Mouse (Mus musculus): Measurements from ENCODE around the gene Cenpu. TPM values are rescaled to one million over a fixed set of nuclear protein-coding genes. Genes with fewer than 3 reads are reported as not detected.
A peak's percentile ranks its signal among the peaks of the same experiment; 100 is the strongest.

Cenpu gene
- polyA plus RNA-seq, 1 experiment from 2014 or later = 26.7 TPM

- Histone ChIP-seq H3K4me3 (peak overlapping the region; percentile 93), H3K36me3 (no peaks in the 10 kb centered on the region)
Measured at GRCm38 (mm10) chr8:46615936-46616335, 64.1 kb downstream of the Cenpu start.

GRCm38 (mm10) chr8:46616879-46617689 is 65.3 kb downstream of the Cenpu start, which contains the start of the genes Primpol and Casp3:
Gene Primpol (minus strand): TSS chr8:46617212.
Gene Casp3 (plus strand): TSS chr8:46617291.
- H3K27ac ChIP-seq = peak within 1 kb of the TSS; percentile 96
- H3K4me3 ChIP-seq = peak within 1 kb of the TSS; percentile 93
- 1% methylated on average over 53 of the region's 54 CpGs for WGBS
- H3K36me3 ChIP-seq = no peaks in the 10 kb centered on the region; the same call in 1 of the 2 replicates
- H3K9me3 ChIP-seq = no peaks in the 10 kb centered on the region
- peak; percentile 99 for DNase-seq (ENCODE audit: low spot score)
- H3K27me3 ChIP-seq (ENCODE audit: insufficient read depth, poor library complexity, severe bottlenecking) = no peaks in the 10 kb centered on the region
- peaks cover 38% of the 10 kb centered on the region for H3K4me1 ChIP-seq (replicated peaks)

More at GRCm38 (mm10) chr8:46615936-46616335, 64.1 kb downstream of the Cenpu start:
- Histone ChIP-seq H3K4me1 (replicated peaks) (peaks cover 38% of the 10 kb centered on the region), H3K27ac (no peak overlapping the region), H3K9me3 (no peaks in the 10 kb centered on the region), H3K27me3 (ENCODE audit: insufficient read depth, poor library complexity, severe bottlenecking) (no peaks in the 10 kb centered on the region)
- no peak for DNase-seq (ENCODE audit: low spot score)
- 88% methylated on average over 8 of the region's 8 CpGs for WGBS

DNA sequence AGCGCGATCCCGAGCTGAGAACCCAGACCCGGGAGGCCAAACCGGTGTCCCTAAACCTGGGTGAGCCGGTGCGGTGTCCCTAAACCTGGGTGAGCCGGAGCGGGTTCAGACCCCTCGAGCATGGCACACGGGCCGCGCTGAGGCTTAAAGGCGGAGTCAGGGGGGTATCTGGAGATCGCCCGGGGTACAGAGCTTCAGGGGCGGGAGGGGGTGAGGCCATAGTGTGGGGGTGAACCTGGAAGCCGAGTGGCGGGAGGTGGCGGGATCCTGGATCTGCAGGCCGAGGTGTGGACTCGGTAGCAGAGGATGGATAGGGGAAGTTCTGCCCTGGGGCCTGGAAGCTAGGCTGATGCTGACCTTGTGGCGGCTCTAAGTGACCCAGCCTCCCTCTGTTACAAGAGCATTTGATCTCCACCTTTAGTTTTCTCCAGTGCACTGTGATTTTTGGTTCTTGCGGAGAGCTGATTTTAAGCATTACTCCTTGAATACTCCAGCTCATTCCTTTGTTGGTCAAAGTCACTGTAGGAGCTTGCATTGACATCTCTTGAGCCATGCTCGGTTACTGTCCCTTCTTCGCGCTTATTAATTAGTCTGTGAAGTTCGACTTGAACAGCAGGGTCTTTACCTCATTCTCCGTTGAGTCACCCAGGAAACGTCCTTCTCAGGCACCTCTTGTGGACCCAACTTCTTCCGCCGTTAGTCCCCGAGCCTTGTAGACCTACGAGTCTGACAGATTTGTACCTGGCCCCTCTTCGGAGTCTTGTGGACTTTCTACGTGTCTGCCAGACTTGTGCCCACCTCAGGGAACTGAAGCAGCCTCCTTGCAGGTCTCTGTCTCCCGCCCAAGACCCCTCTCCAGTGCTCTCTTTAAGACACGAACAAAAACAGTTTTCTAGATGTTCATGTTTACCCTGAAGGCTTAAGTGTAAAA is 66.1 kb downstream of the Cenpu start:
- peak overlapping the region; percentile 96 for H3K27ac ChIP-seq
- H3K4me3 ChIP-seq = peak overlapping the region; percentile 93
- peaks cover 38% of the 10 kb centered on the region for H3K4me1 ChIP-seq (replicated peaks)
- under 1% methylated on average over 38 of the region's 38 CpGs for WGBS
- no peaks in the 10 kb centered on the region for H3K9me3 ChIP-seq
- H3K27me3 ChIP-seq (ENCODE audit: insufficient read depth, poor library complexity, severe bottlenecking) = no peaks in the 10 kb centered on the region
- peaks cover 4% of the 10 kb centered on the region; the same call in 1 of the 2 replicates for H3K36me3 ChIP-seq
- peak; percentile 28 for DNase-seq (ENCODE audit: low spot score)

GRCm38 (mm10) chr8:46618639-46619320 is 67.0 kb downstream of the Cenpu start:
- no peak for DNase-seq (ENCODE audit: low spot score)
- peaks cover 32% of the 10 kb centered on the region for H3K4me1 ChIP-seq (replicated peaks)
- no peaks in the 10 kb centered on the region for H3K27me3 ChIP-seq (ENCODE audit: insufficient read depth, poor library complexity, severe bottlenecking)
- 1% methylated on average over 10 of the region's 10 CpGs for WGBS
- H3K36me3 ChIP-seq = peaks cover 6% of the 10 kb centered on the region; the same call in 1 of the 2 replicates
- H3K27ac ChIP-seq = peak overlapping the region; percentile 96
- H3K9me3 ChIP-seq = no peaks in the 10 kb centered on the region
- peak overlapping the region; percentile 93 for H3K4me3 ChIP-seq

GRCm38 (mm10) chr8:46622446-46623270 is 70.8 kb downstream of the Cenpu start:
- Histone ChIP-seq H3K4me1 (replicated peaks) (peaks cover 22% of the 10 kb centered on the region), H3K27me3 (ENCODE audit: insufficient read depth, poor library complexity, severe bottlenecking) (no peaks in the 10 kb centered on the region), H3K27ac (no peak overlapping the region), H3K4me3 (no peak overlapping the region), H3K9me3 (no peaks in the 10 kb centered on the region), H3K36me3 (peaks cover 19% of the 10 kb centered on the region; the same call in 1 of the 2 replicates)
- 91% methylated on average over 9 of the region's 9 CpGs for WGBS
- DNase-seq (ENCODE audit: low spot score) = no peak

GRCm38 (mm10) chr8:46625166-46625565 is 73.3 kb downstream of the Cenpu start:
- H3K27me3 ChIP-seq (ENCODE audit: insufficient read depth, poor library complexity, severe bottlenecking) = no peaks in the 10 kb centered on the region
- H3K36me3 ChIP-seq = peaks cover 35% of the 10 kb centered on the region
- WGBS = 73% methylated on average over 1 of the region's 1 CpGs
- DNase-seq (ENCODE audit: low spot score) = no peak
- no peak overlapping the region for H3K27ac ChIP-seq
- H3K4me3 ChIP-seq = no peak overlapping the region
- peaks cover 8% of the 10 kb centered on the region for H3K4me1 ChIP-seq (replicated peaks)
- H3K9me3 ChIP-seq = no peaks in the 10 kb centered on the region

GRCm38 (mm10) chr8:46626642-46627041 is 74.8 kb downstream of the Cenpu start:
- DNase-seq (ENCODE audit: low spot score) = no peak

GRCm38 (mm10) chr8:46627881-46628280 is 76.1 kb downstream of the Cenpu start:
- Histone ChIP-seq H3K27ac (no peak overlapping the region), H3K27me3 (ENCODE audit: insufficient read depth, poor library complexity, severe bottlenecking) (no peaks in the 10 kb centered on the region), H3K36me3 (peaks cover 58% of the 10 kb centered on the region), H3K4me3 (no peak overlapping the region), H3K9me3 (no peaks in the 10 kb centered on the region), H3K4me1 (replicated peaks) (peaks cover 7% of the 10 kb centered on the region)
- 72% methylated on average over 7 of the region's 7 CpGs for WGBS
- no peak for DNase-seq (ENCODE audit: low spot score)

More at GRCm38 (mm10) chr8:46626642-46627041, 74.8 kb downstream of the Cenpu start:
- no peaks in the 10 kb centered on the region for H3K27me3 ChIP-seq (ENCODE audit: insufficient read depth, poor library complexity, severe bottlenecking)
- peaks cover 7% of the 10 kb centered on the region for H3K4me1 ChIP-seq (replicated peaks)
- no peaks in the 10 kb centered on the region for H3K9me3 ChIP-seq
- H3K36me3 ChIP-seq = peaks cover 50% of the 10 kb centered on the region
- H3K4me3 ChIP-seq = no peak overlapping the region
- WGBS = 96% methylated on average over 5 of the region's 5 CpGs
- H3K27ac ChIP-seq = no peak overlapping the region

- H3K4me3 ChIP-seq = no peak overlapping the region
- WGBS = 98% methylated on average over 1 of the region's 1 CpGs
- no peak for DNase-seq (ENCODE audit: low spot score)
- peaks cover 7% of the 10 kb centered on the region for H3K4me1 ChIP-seq (replicated peaks)
- H3K9me3 ChIP-seq = no peaks in the 10 kb centered on the region
- no peaks in the 10 kb centered on the region for H3K27me3 ChIP-seq (ENCODE audit: insufficient read depth, poor library complexity, severe bottlenecking)
- H3K36me3 ChIP-seq = peaks cover 66% of the 10 kb centered on the region
- no peak overlapping the region for H3K27ac ChIP-seq
Measured at GRCm38 (mm10) chr8:46628645-46629044, 76.8 kb downstream of the Cenpu start.

Measured in hindbrain, embryonic 10.5 days (tissue).